Mouse (Mus musculus) CH12.LX (cell line): ENCODE measurements around the gene Mtx1. TPM values are rescaled to one million over a fixed set of nuclear protein-coding genes. Genes with fewer than 3 reads are reported as not detected.

ENCODE experiments used
- DNase-seq: peaks from one replicate; pipeline ENCODE4 v3.0.0-alpha.2; 2013; ENCODE audit errors: extremely low read depth
- H3K27ac ChIP-seq: 2 replicates; pipeline ENCODE4 v1.5.1; 2012; ENCODE audit warnings: low read depth, mild to moderate bottlenecking, control low read depth, moderate library complexity; ENCODE audit not compliant: insufficient read depth
- H3K27me3 ChIP-seq: replicated peaks from 2 replicates; pipeline ENCODE3; 2012; ENCODE audit warnings: inconsistent platforms
- H3K36me3 ChIP-seq, 2 experiments: replicated peaks in 1 of 2; 2 replicates each; pipeline versions ENCODE3 to v1.6.1; 2012; ENCODE audit warnings: inconsistent platforms in 1 of 2, low read length in 1 of 2, mild to moderate bottlenecking in 1 of 2, mixed read lengths in 1 of 2, moderate library complexity in 1 of 2; ENCODE audit not compliant: control insufficient read depth in 1 of 2, insufficient read depth in 1 of 2
- H3K4me1 ChIP-seq, 2 experiments: 2 replicates each; pipeline ENCODE4 v1.6.1; 2012; ENCODE audit warnings: inconsistent platforms in 1 of 2, moderate library complexity in 1 of 2; ENCODE audit not compliant: insufficient read depth in 2 of 2, control insufficient read depth in 1 of 2
- H3K4me2 ChIP-seq: 2 replicates; pipeline ENCODE4 v1.6.1; 2012; ENCODE audit warnings: low read depth, mild to moderate bottlenecking, control low read depth; ENCODE audit not compliant: poor library complexity, insufficient read depth, severe bottlenecking
- H3K4me3 ChIP-seq, 3 experiments: fragments of 150-350 bp in 1 of 3; sonication (generic) in 1 of 3; replicated peaks in 1 of 3; 2 replicates each; pipeline versions ENCODE3 to v1.5.1; 2011 to 2012; ENCODE audit warnings: low read depth in 2 of 3, low read length in 2 of 3, mild to moderate bottlenecking in 2 of 3, moderate library complexity in 2 of 3, control low read depth in 1 of 3, improper control_type of control experiment in 1 of 3, inconsistent platforms in 1 of 3, mixed read lengths in 1 of 3; ENCODE audit not compliant: poor library complexity in 1 of 3
- H3K79me2 ChIP-seq: replicated peaks from 2 replicates; pipeline ENCODE4 v1.6.1; 2012; ENCODE audit warnings: mild to moderate bottlenecking, moderate library complexity; ENCODE audit not compliant: control insufficient read depth, poor library complexity, insufficient read depth, severe bottlenecking; ENCODE audit errors: extremely low read depth
- H3K9ac ChIP-seq: 2 replicates; pipeline ENCODE4 v1.6.1; 2012; ENCODE audit warnings: low read depth, mild to moderate bottlenecking, control low read depth, moderate library complexity; ENCODE audit not compliant: insufficient read depth
- H3K9me3 ChIP-seq: replicated peaks from 2 replicates; pipeline ENCODE3; 2012; ENCODE audit warnings: low read length, inconsistent platforms, mixed read lengths
- CHD2 ChIP-seq: IDR thresholded peaks from 2 replicates; pipeline ENCODE4 v1.6.1; 2011; ENCODE audit warnings: low read length, improper control_type of control experiment
- E2F4 ChIP-seq: IDR thresholded peaks from 2 replicates; pipeline ENCODE4 v1.6.1; 2011; ENCODE audit warnings: low read depth, low read length, improper control_type of control experiment; ENCODE audit not compliant: insufficient replicate concordance
- EP300 ChIP-seq: IDR thresholded peaks from 2 replicates; pipeline ENCODE4 v1.6.1; 2011; ENCODE audit warnings: low read length, improper control_type of control experiment
- HCFC1 ChIP-seq: IDR thresholded peaks from 2 replicates; pipeline ENCODE4 v1.6.1; 2012; ENCODE audit warnings: low read depth, mild to moderate bottlenecking, inconsistent platforms, low read length, improper control_type of control experiment
- IRF4 ChIP-seq: IDR thresholded peaks from 2 replicates; pipeline ENCODE4 v1.6.1; 2014; ENCODE audit warnings: low read depth, mild to moderate bottlenecking, inconsistent platforms, low read length, improper control_type of control experiment
- JUN ChIP-seq: IDR thresholded peaks from 2 replicates; pipeline ENCODE4 v1.6.1; 2011; ENCODE audit warnings: low read depth, mild to moderate bottlenecking, low read length, improper control_type of control experiment, moderate library complexity; ENCODE audit not compliant: insufficient read depth
- MAFK ChIP-seq: IDR thresholded peaks from 2 replicates; pipeline ENCODE4 v1.6.1; 2011; ENCODE audit warnings: low read length, improper control_type of control experiment; ENCODE audit not compliant: insufficient replicate concordance
- MAX ChIP-seq: IDR thresholded peaks from 2 replicates; pipeline ENCODE4 v1.6.1; 2011; ENCODE audit warnings: low read length, improper control_type of control experiment
- MAZ ChIP-seq: IDR thresholded peaks from 2 replicates; pipeline ENCODE4 v1.6.1; 2012; ENCODE audit warnings: low read depth, mild to moderate bottlenecking, inconsistent platforms, low read length, improper control_type of control experiment, moderate library complexity
- MXI1 ChIP-seq: IDR thresholded peaks from 2 replicates; pipeline ENCODE4 v1.6.1; 2011; ENCODE audit warnings: mild to moderate bottlenecking, low read depth, low read length, improper control_type of control experiment
- NELFE ChIP-seq: IDR thresholded peaks from 2 replicates; pipeline ENCODE4 v1.6.1; 2011; ENCODE audit warnings: low read depth, low read length, improper control_type of control experiment
- NRF1 ChIP-seq: IDR thresholded peaks from 2 replicates; pipeline ENCODE4 v1.6.1; 2014; ENCODE audit warnings: low read depth, mild to moderate bottlenecking, inconsistent platforms, low read length, improper control_type of control experiment, moderate library complexity
- RCOR1 ChIP-seq: conservative IDR thresholded peaks from 2 replicates; pipeline ENCODE4 v1.6.1; 2012; ENCODE audit warnings: low read depth, mild to moderate bottlenecking, inconsistent platforms, low read length, improper control_type of control experiment
- SIN3A ChIP-seq: IDR thresholded peaks from 2 replicates; pipeline ENCODE4 v1.6.1; 2012; ENCODE audit warnings: low read length, improper control_type of control experiment, inconsistent platforms
- SMC3 ChIP-seq: IDR thresholded peaks from 2 replicates; pipeline ENCODE4 v1.6.1; 2011; ENCODE audit warnings: low read depth, low read length, improper control_type of control experiment
- UBTF ChIP-seq: IDR thresholded peaks from 2 replicates; pipeline ENCODE4 v1.6.1; 2012; ENCODE audit warnings: low read depth, mild to moderate bottlenecking, inconsistent platforms, low read length, improper control_type of control experiment, moderate library complexity
- USF2 ChIP-seq: conservative IDR thresholded peaks from 2 replicates; pipeline ENCODE4 v1.6.1; 2011; ENCODE audit warnings: low read depth, low read length, improper control_type of control experiment
- ZC3H11A ChIP-seq: IDR thresholded peaks from 2 replicates; pipeline ENCODE4 v1.6.1; 2012; ENCODE audit warnings: low read depth, mild to moderate bottlenecking, inconsistent platforms, low read length, improper control_type of control experiment
- dilution Hi-C: fragments of 300-500 bp; cut with MboI; formaldehyde crosslinking; loops from 2 replicates; pipeline ENCODE4 v1.14.3; 2020; ENCODE audit warnings: low sequenced_read_pairs; ENCODE audit not compliant: extremely low pct_unique_long_range_greater_than_20kb, extremely low pct_ligation_motif_present
- in situ Hi-C: fragments of 300-500 bp; cut with MboI; formaldehyde crosslinking; loops from 3 replicates; pipeline ENCODE4 v1.14.3; 2019; ENCODE audit warnings: low sequenced_read_pairs, low pct_ligation_motif_present, low pct_unique_long_range_greater_than_20kb, mixed read lengths
- polyA plus RNA-seq: library from polyadenylated mRNA; unstranded; fragments of >175 nt; gene quantifications from 2 replicates; pipeline ENCODE4 v1.2.1, GENCODE M21; 2012; ENCODE audit warnings: low read depth; ENCODE audit not compliant: insufficient read length
- total RNA-seq, 2 experiments: library from RNA; depleted of rRNA; stranded (reverse); fragments of 300-350 nt in 1 of 2; fragments of >200 nt in 1 of 2; gene quantifications; 2 replicates each; pipeline ENCODE4 v1.2.3; 2012 to 2014

Gene Mtx1
- total RNA-seq (2012; rRNA removed) (205 and 222 TPM in 2 replicates), total RNA-seq (2014; rRNA removed) (256 and 299 TPM in 2 replicates), polyA plus RNA-seq (159 and 162 TPM in 2 replicates)

GRCm38 (mm10) chr3:89226900-89227299 lies at the start of gene Mtx1:
TSS of gene Mtx1 (minus strand) at chr3:89227088.
- no peaks in the 10 kb centered on the region for H3K9me3 ChIP-seq
- H3K27me3 ChIP-seq: no peaks in the 10 kb centered on the region
- H3K27ac ChIP-seq: no peak within 1 kb of the TSS
- peaks cover 0 to 21% of the 10 kb centered on the region in 2 experiments for H3K36me3 ChIP-seq
- dilution Hi-C loops (no loop called here), in situ Hi-C loops (no loop called here)
- H3K4me3 ChIP-seq: no peak within 1 kb of the TSS
- peaks cover 8 to 27% of the 10 kb centered on the region in 2 experiments for H3K4me1 ChIP-seq
- H3K79me2 ChIP-seq: no peaks in the 10 kb centered on the region
- no peak within 1 kb of the TSS for H3K9ac ChIP-seq
- no peak for TF ChIP-seq MAZ
- no peak for TF ChIP-seq IRF4
- no peak for TF ChIP-seq HCFC1
- no peak for TF ChIP-seq SMC3
- no peak for TF ChIP-seq UBTF
- no peak for TF ChIP-seq CHD2
- TF ChIP-seq MAX: no peak
- TF ChIP-seq ZC3H11A: no peak
- TF ChIP-seq JUN: no peak
- TF ChIP-seq EP300: no peak
- no peak for TF ChIP-seq MAFK
- no peak for TF ChIP-seq NELFE
- TF ChIP-seq USF2: no peak
- no peak for TF ChIP-seq RCOR1
- DNase-seq: no peak
- H3K4me2 ChIP-seq: peak within 1 kb of the TSS; percentile 7; the same call in 1 of the 2 replicates

DNA sequence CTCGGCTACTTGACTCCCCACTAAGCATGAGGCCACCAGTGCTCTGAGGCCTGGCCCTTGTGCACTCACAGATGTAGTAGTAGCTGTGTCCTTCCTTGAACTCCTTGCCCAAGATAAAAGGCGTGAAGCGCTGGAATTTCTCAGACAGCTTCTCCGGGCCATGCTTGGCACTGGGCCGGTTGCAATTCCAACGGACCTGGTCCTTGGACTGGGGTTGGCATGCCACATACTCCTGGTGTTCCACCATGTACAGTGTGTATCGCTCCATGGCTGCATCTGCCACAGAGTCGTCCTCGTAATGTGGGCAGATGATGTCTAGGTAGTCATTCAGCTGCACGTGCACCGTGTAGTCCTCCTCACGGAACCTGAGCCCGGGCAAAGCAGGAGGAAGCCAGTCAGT lies 49.2 kb upstream of the Mtx1 start:
- peaks cover 7% of the 10 kb centered on the region for H3K27me3 ChIP-seq
- no peak for TF ChIP-seq NRF1
- TF ChIP-seq MXI1: no peak
- TF ChIP-seq E2F4: no peak
- no peak for TF ChIP-seq SIN3A
- TF ChIP-seq IRF4: no peak
- H3K9me3 ChIP-seq: no peaks in the 10 kb centered on the region
- no peaks in the 10 kb centered on the region for H3K79me2 ChIP-seq
- H3K36me3 ChIP-seq: no peaks in the 10 kb centered on the region
- dilution Hi-C loops: no loop called here
- H3K4me2 ChIP-seq: no peak overlapping the region
- no peak overlapping the region for H3K27ac ChIP-seq
- in situ Hi-C loops: no loop called here
- DNase-seq: no peak
- H3K9ac ChIP-seq: no peak overlapping the region
- no peak overlapping the region for H3K4me3 ChIP-seq
- peaks cover 10 to 15% of the 10 kb centered on the region in 2 experiments for H3K4me1 ChIP-seq
